Mouse (Mus musculus) kidney, adult 2 months (tissue): ENCODE data around the gene Snx13. TPM values are rescaled to one million over a fixed set of nuclear protein-coding genes. Genes with fewer than 3 reads are reported as not detected.

ENCODE experiments used
- DNase-seq: peaks from one replicate; pipeline ENCODE4 v3.0.0; 2021
- H3K27ac ChIP-seq: fragments of 200-500 bp; 2 replicates; pipeline ENCODE4 v1.5.1; 2012; ENCODE audit warnings: low read depth, low read length, control low read depth, inconsistent platforms; ENCODE audit not compliant: insufficient read depth
- H3K27me3 ChIP-seq: fragments of 200-500 bp; replicated peaks from 2 replicates; pipeline ENCODE4 v1.6.1; 2012; ENCODE audit warnings: mild to moderate bottlenecking, moderate library complexity, low read length, inconsistent platforms; ENCODE audit not compliant: control insufficient read depth, insufficient read depth
- H3K36me3 ChIP-seq: fragments of 200-500 bp; 2 replicates; pipeline ENCODE4 v1.6.1; 2012; ENCODE audit warnings: mild to moderate bottlenecking, moderate library complexity, low read length, inconsistent platforms; ENCODE audit not compliant: control insufficient read depth, insufficient read depth
- H3K4me1 ChIP-seq: fragments of 200-500 bp; 2 replicates; pipeline ENCODE4 v1.6.1; 2011; ENCODE audit warnings: low read length; ENCODE audit not compliant: control insufficient read depth, insufficient read depth
- H3K4me3 ChIP-seq: fragments of 200-500 bp; 2 replicates; pipeline ENCODE4 v1.5.1; 2011; ENCODE audit warnings: mild to moderate bottlenecking, low read depth, low read length, control low read depth; ENCODE audit not compliant: insufficient read depth
- CTCF ChIP-seq: fragments of 200-500 bp; conservative IDR thresholded peaks from 2 replicates; pipeline ENCODE4 v1.5.1; 2011; ENCODE audit warnings: low read depth, mild to moderate bottlenecking, control low read depth, low read length, moderate library complexity, mixed read lengths; ENCODE audit not compliant: insufficient read depth, insufficient read length
- POLR2A ChIP-seq: fragments of 200-500 bp; IDR thresholded peaks from one replicate; pipeline ENCODE4 v1.6.1; 2011; ENCODE audit warnings: low read depth, low read length, control low read depth
- WGBS: fragments of 180-500 bp; shearing (Covaris S2); methylation state at CpG from one replicate; pipeline ENCODE4 v1.1.7; 2018; 5-methylcytosine and 5-hydroxymethylcytosine counted together
- polyA plus RNA-seq: library from polyadenylated mRNA; depleted of rRNA; stranded (reverse); fragments of >200 nt; gene quantifications from 2 replicates; pipeline ENCODE4 v1.2.3, GENCODE M21; 2012

Snx13 gene
- polyA plus RNA-seq, 1 experiment = 9.8 TPM

GRCm38 (mm10) chr12:35025916-35026432 is 21.0 kb upstream of the Snx13 start:
- TF ChIP-seq CTCF (no peak), POLR2A (no peak)
- WGBS = 57% methylated on average over 4 of the region's 4 CpGs
- no peak overlapping the region for H3K4me3 ChIP-seq
- H3K36me3 ChIP-seq = no peaks in the 10 kb centered on the region
- no peak overlapping the region for H3K27ac ChIP-seq
- no peak for DNase-seq
- H3K4me1 ChIP-seq = no peaks in the 10 kb centered on the region
- H3K27me3 ChIP-seq = no peaks in the 10 kb centered on the region

- WGBS = 26% methylated on average over 1 of the region's 1 CpGs
- Histone ChIP-seq H3K4me3 (no peak overlapping the region), H3K4me1 (no peaks in the 10 kb centered on the region), H3K36me3 (no peaks in the 10 kb centered on the region), H3K27me3 (no peaks in the 10 kb centered on the region), H3K27ac (no peak overlapping the region)
- no peak for DNase-seq
- TF ChIP-seq POLR2A = no peak
- no peak for TF ChIP-seq CTCF
These were observed 19.5 kb upstream of the Snx13 start for GRCm38 (mm10) chr12:35027533-35027932.

GRCm38 (mm10) chr12:35038668-35039570 is 8.1 kb upstream of the Snx13 start:
- 20% methylated on average over 14 of the region's 14 CpGs for WGBS
- Histone ChIP-seq H3K4me1 (no peaks in the 10 kb centered on the region), H3K27me3 (no peaks in the 10 kb centered on the region), H3K27ac (peak overlapping the region; percentile 15; the same call in 1 of the 2 replicates), H3K36me3 (no peaks in the 10 kb centered on the region), H3K4me3 (peak overlapping the region; percentile 9)
- TF ChIP-seq CTCF = no peak
- no peak for TF ChIP-seq POLR2A
- peak; percentile 21 for DNase-seq

- no peak overlapping the region for H3K4me3 ChIP-seq
- H3K27ac ChIP-seq = no peak overlapping the region
- TF ChIP-seq POLR2A (no peak), CTCF (no peak)
- H3K36me3 ChIP-seq = no peaks in the 10 kb centered on the region
- WGBS = 58% methylated on average over 5 of the region's 5 CpGs
- no peak for DNase-seq
- H3K27me3 ChIP-seq = no peaks in the 10 kb centered on the region
- H3K4me1 ChIP-seq = no peaks in the 10 kb centered on the region
These were observed 7.4 kb upstream of the Snx13 start for GRCm38 (mm10) chr12:35039571-35039936.

GRCm38 (mm10) chr12:35041964-35042363 is 5.0 kb upstream of the Snx13 start:
- TF ChIP-seq POLR2A (no peak), CTCF (no peak)
- Histone ChIP-seq H3K27ac (no peak overlapping the region), H3K27me3 (no peaks in the 10 kb centered on the region), H3K4me1 (no peaks in the 10 kb centered on the region), H3K36me3 (no peaks in the 10 kb centered on the region), H3K4me3 (no peak overlapping the region)
- WGBS = 73% methylated on average over 8 of the region's 8 CpGs
- no peak for DNase-seq

GRCm38 (mm10) chr12:35046310-35046998 is 532 bp upstream of the Snx13 start:
- Histone ChIP-seq H3K4me3 (peak overlapping the region; percentile 71), H3K36me3 (no peaks in the 10 kb centered on the region), H3K4me1 (peaks cover 6% of the 10 kb centered on the region; the same call in 1 of the 2 replicates), H3K27me3 (no peaks in the 10 kb centered on the region), H3K27ac (peak overlapping the region; percentile 82)
- whole genome bisulfite sequencing = under 1% methylated on average over 36 of the region's 36 CpGs
- TF ChIP-seq CTCF (no peak), POLR2A (no peak)
- no peak for DNase-seq
